In genomic region chr11:57827048-57827914, GRCm38 (mm10) we compare ENCODE assay signal across 9 mouse cellular contexts. TPM values are rescaled to one million over a fixed set of nuclear protein-coding genes. Genes with fewer than 3 reads are reported as not detected.
A peak's percentile ranks its signal among the peaks of the same experiment; 100 is the strongest.
DNase-seq lines count a peak whose midpoint lies in the region; ATAC-seq and TF ChIP-seq lines count a peak whose summit lies in the region.
"Had no signal": no experiment of that assay in that cellular context is flagged by ENCODE, and none has a peak within 500 bp of the region (broad histone marks: within the 10 kb centered on the region; RNA-seq: fewer than 3 reads in every experiment).

No protein-coding gene starts in this region.

- no peaks in the 10 kb centered on the region for H3K4me1 ChIP-seq in kidney, adult 2 months (ENCODE audit: control insufficient read depth, insufficient read depth, low read length)
- peaks cover 11% of the 10 kb centered on the region for H3K4me1 ChIP-seq in hindbrain, embryonic 15.5 days (replicated peaks)

- no peaks in the 10 kb centered on the region for H3K9me3 ChIP-seq in hindbrain, embryonic 15.5 days

- H3K4me3 ChIP-seq in kidney, adult 2 months (ENCODE audit: insufficient read depth, low read depth, low read length) = peak overlapping the region; percentile 18; the same call in 1 of the 2 replicates
- peak overlapping the region; percentile 17 for H3K4me3 ChIP-seq in hindbrain, embryonic 15.5 days

- no peaks in the 10 kb centered on the region for H3K36me3 ChIP-seq in kidney, adult 2 months (ENCODE audit: control insufficient read depth, insufficient read depth, low read length)
- H3K36me3 ChIP-seq in hindbrain, embryonic 15.5 days = no peaks in the 10 kb centered on the region

- WGBS in kidney, adult 2 months = 5% methylated on average over 41 of the region's 41 CpGs
- WGBS in hindbrain, embryonic 15.5 days = under 1% methylated on average over 41 of the region's 41 CpGs

- ATAC-seq in hindbrain, embryonic 15.5 days (ENCODE audit: low FRiP score, low read depth) = no peak
- ATAC-seq: Patski had no signal

- DNase-seq in kidney, adult 2 months = no peak
- no peak for DNase-seq in kidney, adult 11 months
- DNase-seq in embryo, embryonic 11 days = peak; percentile 62
- DNase-seq in neural tube, embryonic 10.5 days (ENCODE audit: extremely low spot score, low spot score) = peak; percentile 67
- DNase-seq in layer of hippocampus, adult 9-11 months = no peak
- DNase-seq in cerebellum, adult 8-10 months = no peak
- DNase-seq in adrenal gland, adult 2 months = no peak

- no peak for TF ChIP-seq POLR2A in kidney, adult 2 months (IDR thresholded peaks at IDR 0.05; ENCODE audit: low read depth, low read length)

- no peak overlapping the region for H3K27ac ChIP-seq in kidney, adult 2 months (ENCODE audit: insufficient read depth, low read depth, low read length)
- no peak overlapping the region for H3K27ac ChIP-seq in hindbrain, embryonic 15.5 days (replicated peaks)

- peaks cover 5% of the 10 kb centered on the region; the same call in 1 of the 2 replicates for H3K27me3 ChIP-seq in kidney, adult 2 months (replicated peaks; ENCODE audit: control insufficient read depth, insufficient read depth, low read length)
- H3K27me3 ChIP-seq in hindbrain, embryonic 15.5 days = peaks cover 75% of the 10 kb centered on the region

- no peak overlapping the region for H3K9ac ChIP-seq in hindbrain, embryonic 15.5 days

- peak overlapping the region; percentile 48 for H3K4me2 ChIP-seq in hindbrain, embryonic 15.5 days

- TF ChIP-seq CTCF in kidney, adult 2 months (conservative IDR thresholded peaks at IDR 0.05; ENCODE audit: insufficient read depth, insufficient read length, low read depth, low read length) = no peak

RNA-seq across cellular contexts. Expression of gene Hand1, which starts 5.3 kb away (rescaled TPM):
- polyA plus RNA-seq in kidney, adult 2 months (2012; rRNA removed) = 0.27 and 1.4 TPM in 2 replicates
- polyA plus RNA-seq in hindbrain, embryonic 15.5 days (2015; fragmentation: Nextera tagmentation; extraction: Ambion mirVana) = not detected in 2 replicates
- 10 to 100 TPM in 1 of 2 experiments, 1 to 10 TPM in 1; 7.7 to 18.8 TPM for total RNA-seq in adrenal gland, adult 2 months (2021)
- 23.8 and 35.6 TPM in 2 replicates for polyA plus RNA-seq in adrenal gland, adult 2 months (2012; rRNA removed)
- polyA plus RNA-seq: Patski had no signal

RNA-seq across cellular contexts. Expression of gene Sap30l, which starts 25.8 kb away (rescaled TPM):
- polyA plus RNA-seq in kidney, adult 2 months (2012; rRNA removed) = 37.9 TPM in 2 replicates
- 9.6 and 10.8 TPM in 2 replicates for polyA plus RNA-seq in hindbrain, embryonic 15.5 days (2015; fragmentation: Nextera tagmentation; extraction: Ambion mirVana)
- 10 to 100 TPM; 55.8 to 55.9 TPM for total RNA-seq in adrenal gland, adult 2 months (2021)
- polyA plus RNA-seq in adrenal gland, adult 2 months (2012; rRNA removed) = 77.8 and 86.8 TPM in 2 replicates

Comparison
In these comparisons a context has a peak if more than half of its experiments do, and no peak if none do; other contexts are left out.
1. DNase-seq: peak in embryo, embryonic 11 days (single experiment) and neural tube, embryonic 10.5 days (single experiment); none in kidney, adult 2 months (single experiment), kidney, adult 11 months (single experiment), layer of hippocampus, adult 9-11 months (single experiment), cerebellum, adult 8-10 months (single experiment) and adrenal gland, adult 2 months (single experiment).
2. RNA of gene Hand1, which starts 5.3 kb away (polyA plus RNA-seq): 23.8 to 35.6 TPM in adrenal gland, adult 2 months; 0.27 to 1.4 TPM in kidney, adult 2 months and not detected in hindbrain, embryonic 15.5 days; every median in the first group is over 10 times any median in the second.